Mouse (Mus musculus): ENCODE measurements around the gene B630019K06Rik.

DNA sequence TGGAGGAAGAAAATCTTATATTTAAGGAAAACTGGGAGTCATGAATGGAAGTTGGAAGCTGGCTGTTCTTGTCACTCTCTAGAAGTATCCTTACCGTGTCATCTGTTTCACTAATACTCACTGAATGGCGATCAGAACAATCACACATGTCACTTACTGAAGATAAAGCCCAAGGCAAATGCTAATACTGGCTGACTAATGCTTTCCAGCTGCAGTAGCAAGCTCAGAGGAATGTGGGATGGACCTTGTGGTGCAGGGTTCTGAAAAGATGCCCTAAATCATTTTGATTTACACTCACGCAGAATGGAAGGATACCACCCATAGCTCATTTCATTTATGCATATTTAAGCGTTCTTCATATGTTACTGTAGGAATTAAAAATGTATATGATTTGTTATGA lies 7.8 kb upstream of the B630019K06Rik start:
- TF ChIP-seq CTCF (IDR thresholded peaks at IDR 0.05; ENCODE audit: borderline replicate concordance, control insufficient read depth, extremely low read depth, insufficient read depth, low read length, poor library complexity) (no peak), POLR2A (IDR thresholded peaks at IDR 0.05; ENCODE audit: control insufficient read depth, extremely low read depth, insufficient read depth, low read length, poor library complexity) (no peak)

Data from thymus, adult 2 months (tissue).